Mouse (Mus musculus): ENCODE results near the gene Dph5. TPM values are rescaled to one million over a fixed set of nuclear protein-coding genes. Genes with fewer than 3 reads are reported as not detected.

Gene Dph5
- total RNA-seq, 1 experiment, result 26.4 TPM

GRCm38 (mm10) chr3:115933293-115934186 lies 45.9 kb downstream of the Dph5 start:
- Histone ChIP-seq H3K9me3 (ENCODE audit: control insufficient read depth, insufficient read depth, low read depth, low read length) (no peaks in the 10 kb centered on the region), H3K9ac (ENCODE audit: insufficient read depth, low read depth, low read length, poor library complexity, severe bottlenecking) (no peak overlapping the region), H3K36me3 (ENCODE audit: control insufficient read depth, insufficient read depth, low read length, poor library complexity, severe bottlenecking) (no peaks in the 10 kb centered on the region; the same call in 1 of the 2 replicates), H3K4me3 (ENCODE audit: insufficient read depth in 1 of 2, low read depth in 1 of 2, low read length in 2 of 2, poor library complexity in 1 of 2, severe bottlenecking in 1 of 2) (no peak overlapping the region), H3K4me1 (ENCODE audit: control insufficient read depth in 2 of 2, insufficient read depth in 2 of 2, low read length in 2 of 2, poor library complexity in 1 of 2) (peaks cover 0 to 2% of the 10 kb centered on the region in 2 experiments; a peak in 1 of 4 replicates), H3K27ac (ENCODE audit: insufficient read depth, low read depth, low read length, poor library complexity, severe bottlenecking) (no peak overlapping the region)
- in situ Hi-C loops (cut with MboI; ENCODE audit: low sequenced_read_pairs in 2 of 2, unreplicated experiment in 2 of 2), result loop anchor here (25.0 kb wide), 1 partner anchor 271 kb away; no protein-coding TSS in a partner anchor
- TF ChIP-seq HCFC1 (IDR thresholded peaks at IDR 0.05; ENCODE audit: borderline replicate concordance, insufficient read depth, low read length) (no peak), CHD2 (IDR thresholded peaks at IDR 0.05; ENCODE audit: low read depth, low read length) (no peak), ZNF384 (IDR thresholded peaks at IDR 0.05; ENCODE audit: low read depth, low read length) (no peak), MAFK (IDR thresholded peaks at IDR 0.05; ENCODE audit: insufficient read depth, low read depth, low read length) (no peak), ZC3H11A (IDR thresholded peaks at IDR 0.05; ENCODE audit: borderline replicate concordance, low read depth, low read length) (no peak)
- DNase-seq (ENCODE audit: low read depth, low spot score), result no peak

- H3K9ac ChIP-seq (ENCODE audit: insufficient read depth, low read depth, low read length, poor library complexity, severe bottlenecking), result no peak overlapping the region
- DNase-seq (ENCODE audit: low read depth, low spot score), result peak; percentile 71
- in situ Hi-C loops (cut with MboI; ENCODE audit: low sequenced_read_pairs in 2 of 2, unreplicated experiment in 2 of 2), result loop anchor here (25.0 kb wide), 1 partner anchor 275 kb away; no protein-coding TSS in a partner anchor
Measured at GRCm38 (mm10) chr3:115936734-115937599, 49.3 kb downstream of the Dph5 start.

GRCm38 (mm10) chr3:115937807-115938206 lies 50.2 kb downstream of the Dph5 start:
- in situ Hi-C loops (cut with MboI; ENCODE audit: low sequenced_read_pairs in 2 of 2, unreplicated experiment in 2 of 2), result loop anchor here (25.0 kb wide), 1 partner anchor 276 kb away; no protein-coding TSS in a partner anchor

More at GRCm38 (mm10) chr3:115936734-115937599, 49.3 kb downstream of the Dph5 start:
- Histone ChIP-seq H3K27ac (ENCODE audit: insufficient read depth, low read depth, low read length, poor library complexity, severe bottlenecking) (no peak overlapping the region), H3K36me3 (ENCODE audit: control insufficient read depth, insufficient read depth, low read length, poor library complexity, severe bottlenecking) (no peaks in the 10 kb centered on the region; the same call in 1 of the 2 replicates), H3K4me1 (ENCODE audit: control insufficient read depth in 2 of 2, insufficient read depth in 2 of 2, low read length in 2 of 2, poor library complexity in 1 of 2) (peaks cover 0 to 2% of the 10 kb centered on the region in 2 experiments; a peak in 1 of 4 replicates), H3K9me3 (ENCODE audit: control insufficient read depth, insufficient read depth, low read depth, low read length) (no peaks in the 10 kb centered on the region), H3K4me3 (ENCODE audit: insufficient read depth in 1 of 2, low read depth in 1 of 2, low read length in 2 of 2, poor library complexity in 1 of 2, severe bottlenecking in 1 of 2) (no peak overlapping the region)
- TF ChIP-seq CHD2 (IDR thresholded peaks at IDR 0.05; ENCODE audit: low read depth, low read length), result no peak
- 0 out of 2 replicates have a peak, but pooled peaks have one; percentile 15 for TF ChIP-seq ZC3H11A (IDR thresholded peaks at IDR 0.05; ENCODE audit: borderline replicate concordance, low read depth, low read length)
- 0 out of 2 replicates have a peak, but pooled peaks have one; percentile 25 for TF ChIP-seq ZNF384 (IDR thresholded peaks at IDR 0.05; ENCODE audit: low read depth, low read length)

DNA sequence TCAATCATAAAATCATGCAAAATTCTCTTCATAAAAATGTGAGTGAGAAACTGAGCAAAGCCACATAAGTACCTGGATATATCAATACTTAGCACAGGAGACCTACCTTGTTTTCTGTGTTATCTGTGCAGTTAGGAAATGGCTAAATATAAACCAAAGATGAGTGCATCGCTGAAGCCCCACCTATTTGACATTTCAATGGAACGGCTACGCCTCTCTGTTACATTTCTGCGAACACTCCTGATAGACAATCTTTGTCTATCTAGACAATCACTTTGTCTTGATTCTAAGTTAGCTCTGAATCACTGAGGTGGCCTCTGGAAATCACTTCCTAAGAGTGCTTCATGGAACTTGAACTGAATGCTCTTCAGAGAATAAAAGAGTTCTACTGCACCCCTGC lies 52.9 kb downstream of the Dph5 start:
- Histone ChIP-seq H3K9me3 (ENCODE audit: control insufficient read depth, insufficient read depth, low read depth, low read length) (no peaks in the 10 kb centered on the region), H3K9ac (ENCODE audit: insufficient read depth, low read depth, low read length, poor library complexity, severe bottlenecking) (no peak overlapping the region), H3K36me3 (ENCODE audit: control insufficient read depth, insufficient read depth, low read length, poor library complexity, severe bottlenecking) (no peaks in the 10 kb centered on the region; the same call in 1 of the 2 replicates), H3K4me3 (ENCODE audit: insufficient read depth in 1 of 2, low read depth in 1 of 2, low read length in 2 of 2, poor library complexity in 1 of 2, severe bottlenecking in 1 of 2) (no peak overlapping the region), H3K27ac (ENCODE audit: insufficient read depth, low read depth, low read length, poor library complexity, severe bottlenecking) (no peak overlapping the region), H3K4me1 (ENCODE audit: control insufficient read depth in 2 of 2, insufficient read depth in 2 of 2, low read length in 2 of 2, poor library complexity in 1 of 2) (no peaks in the 10 kb centered on the region)
- in situ Hi-C loops (cut with MboI; ENCODE audit: low sequenced_read_pairs in 2 of 2, unreplicated experiment in 2 of 2), result loop anchor here (25.0 kb wide), 1 partner anchor 278 kb away; no protein-coding TSS in a partner anchor
- no peak for TF ChIP-seq HCFC1 (IDR thresholded peaks at IDR 0.05; ENCODE audit: borderline replicate concordance, insufficient read depth, low read length)
- TF ChIP-seq MAFK (IDR thresholded peaks at IDR 0.05; ENCODE audit: insufficient read depth, low read depth, low read length), result no peak
- TF ChIP-seq CHD2 (IDR thresholded peaks at IDR 0.05; ENCODE audit: low read depth, low read length), result no peak
- TF ChIP-seq ZNF384 (IDR thresholded peaks at IDR 0.05; ENCODE audit: low read depth, low read length), result no peak
- TF ChIP-seq ZC3H11A (IDR thresholded peaks at IDR 0.05; ENCODE audit: borderline replicate concordance, low read depth, low read length), result no peak
- no peak for DNase-seq (ENCODE audit: low read depth, low spot score)

More at GRCm38 (mm10) chr3:115937807-115938206, 50.2 kb downstream of the Dph5 start:
- DNase-seq (ENCODE audit: low read depth, low spot score), result no peak
- H3K9ac ChIP-seq (ENCODE audit: insufficient read depth, low read depth, low read length, poor library complexity, severe bottlenecking), result no peak overlapping the region
- H3K27ac ChIP-seq (ENCODE audit: insufficient read depth, low read depth, low read length, poor library complexity, severe bottlenecking), result no peak overlapping the region
- TF ChIP-seq CHD2 (IDR thresholded peaks at IDR 0.05; ENCODE audit: low read depth, low read length) (no peak), MAFK (IDR thresholded peaks at IDR 0.05; ENCODE audit: insufficient read depth, low read depth, low read length) (no peak), ZNF384 (IDR thresholded peaks at IDR 0.05; ENCODE audit: low read depth, low read length) (no peak), ZC3H11A (IDR thresholded peaks at IDR 0.05; ENCODE audit: borderline replicate concordance, low read depth, low read length) (no peak), HCFC1 (IDR thresholded peaks at IDR 0.05; ENCODE audit: borderline replicate concordance, insufficient read depth, low read length) (no peak)
- H3K36me3 ChIP-seq (ENCODE audit: control insufficient read depth, insufficient read depth, low read length, poor library complexity, severe bottlenecking), result no peaks in the 10 kb centered on the region; the same call in 1 of the 2 replicates
- H3K4me3 ChIP-seq (ENCODE audit: insufficient read depth in 1 of 2, low read depth in 1 of 2, low read length in 2 of 2, poor library complexity in 1 of 2, severe bottlenecking in 1 of 2), result no peak overlapping the region
- no peaks in the 10 kb centered on the region for H3K9me3 ChIP-seq (ENCODE audit: control insufficient read depth, insufficient read depth, low read depth, low read length)
- no peaks in the 10 kb centered on the region for H3K4me1 ChIP-seq (ENCODE audit: control insufficient read depth in 2 of 2, insufficient read depth in 2 of 2, low read length in 2 of 2, poor library complexity in 1 of 2)
